Mouse (Mus musculus): ENCODE data around the gene Trp53bp2.

Trp53bp2 gene

DNA sequence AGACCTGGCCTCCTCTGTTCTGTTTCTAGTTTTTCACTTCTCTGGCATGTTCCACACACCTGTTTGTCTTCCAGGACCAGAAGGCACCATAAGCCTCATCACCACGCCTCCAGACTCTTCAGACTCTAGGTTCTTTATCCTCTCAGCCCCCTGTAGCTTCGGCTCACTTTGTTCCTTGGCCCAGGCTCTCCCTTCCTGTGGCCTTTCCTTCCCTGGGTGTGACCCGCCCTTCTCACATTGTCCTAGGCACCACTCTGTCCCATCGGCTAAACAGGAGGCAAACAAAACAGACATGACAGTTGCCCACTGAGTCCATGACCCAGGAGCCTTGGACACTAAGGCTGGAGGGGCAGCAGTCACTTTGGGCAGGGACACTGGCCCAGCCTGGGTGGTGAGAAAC is 91.3 kb downstream of the Trp53bp2 start:
- no peak for DNase-seq (ENCODE audit: low spot score in 2 of 2)

DNA sequence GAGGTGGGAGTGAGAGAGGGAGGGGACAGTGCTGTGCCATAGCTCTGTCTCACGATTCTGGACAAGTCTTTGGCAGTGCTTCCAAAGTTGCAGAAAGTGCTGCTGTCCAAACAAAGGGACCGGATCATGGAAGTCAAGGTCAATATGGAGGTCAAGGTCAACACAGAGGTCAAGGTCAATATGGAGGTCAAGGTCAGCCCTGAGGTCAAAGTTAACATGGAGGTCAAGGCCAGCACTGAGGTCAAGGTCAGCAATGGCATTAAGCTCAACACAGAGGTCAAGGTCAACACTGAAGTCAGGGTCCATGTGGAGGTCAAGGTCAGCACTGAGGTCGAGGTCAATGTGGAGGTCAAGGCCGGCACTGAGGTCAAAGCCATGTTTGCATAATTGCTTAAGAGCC is 91.9 kb downstream of the Trp53bp2 start:
- no peak for DNase-seq (ENCODE audit: low spot score in 2 of 2)

GRCm38 (mm10) chr1:182501815-182502405 is 92.9 kb downstream of the Trp53bp2 start:
- DNase-seq (ENCODE audit: low spot score in 2 of 2) = no peak

DNA sequence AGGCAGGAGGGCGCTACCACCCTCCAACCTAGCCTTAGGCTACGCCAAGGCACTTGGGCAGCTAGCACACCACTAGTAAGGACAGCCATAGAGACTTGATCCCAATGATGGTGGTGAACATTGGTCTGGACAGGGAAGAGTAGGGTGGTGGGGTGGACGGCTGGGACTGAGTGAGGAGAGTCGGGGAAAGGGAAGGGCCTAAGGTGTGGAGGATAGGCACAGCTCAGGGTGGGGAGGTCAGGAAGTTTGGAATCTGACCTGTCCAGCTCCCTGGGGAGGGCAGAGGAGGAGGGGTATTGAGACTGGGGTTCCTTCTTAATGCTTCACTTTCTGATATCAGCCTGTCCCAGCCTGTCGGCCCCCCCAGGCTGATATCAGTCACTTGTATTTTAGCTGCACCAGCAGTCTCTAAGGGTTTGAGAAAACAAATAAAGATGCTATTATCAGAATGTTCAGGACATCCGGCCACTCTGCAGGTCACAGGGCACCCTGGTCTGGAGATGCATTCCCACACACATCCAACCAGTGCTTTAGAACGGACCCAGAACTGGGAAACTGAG is 93.6 kb downstream of the Trp53bp2 start:
- DNase-seq (ENCODE audit: low spot score in 2 of 2) = no peak

- no peak for DNase-seq (ENCODE audit: low spot score in 2 of 2)
Observed at GRCm38 (mm10) chr1:182503206-182503900, 94.4 kb downstream of the Trp53bp2 start.

DNA sequence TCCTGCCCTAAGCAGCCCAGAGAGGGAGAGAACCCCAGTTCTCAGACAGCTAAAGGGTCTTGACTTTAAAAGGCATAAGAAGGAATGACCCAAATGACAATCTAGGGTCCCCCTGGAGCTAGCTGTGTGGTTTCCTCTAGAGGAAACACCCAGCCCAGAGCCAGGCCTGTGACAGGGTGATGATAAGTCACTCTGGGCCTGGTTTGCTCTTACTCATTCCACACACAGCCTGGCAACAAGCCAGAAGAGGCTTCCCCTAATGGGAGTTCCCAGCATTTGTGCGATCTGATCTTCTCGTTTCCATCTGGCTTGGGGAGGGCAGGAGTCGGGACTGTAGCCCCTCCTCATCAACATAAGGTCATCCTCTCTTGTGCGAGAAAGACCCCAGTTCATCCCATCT is 95.3 kb downstream of the Trp53bp2 start:
- DNase-seq (ENCODE audit: low spot score in 2 of 2) = no peak

- DNase-seq (ENCODE audit: low spot score in 2 of 2) = no peak
Observed at GRCm38 (mm10) chr1:182505291-182505690, 96.3 kb downstream of the Trp53bp2 start.

- peak; percentile 28 to 31 for DNase-seq (ENCODE audit: low spot score in 2 of 2)
Observed at GRCm38 (mm10) chr1:182506229-182506986, 97.4 kb downstream of the Trp53bp2 start.

DNA sequence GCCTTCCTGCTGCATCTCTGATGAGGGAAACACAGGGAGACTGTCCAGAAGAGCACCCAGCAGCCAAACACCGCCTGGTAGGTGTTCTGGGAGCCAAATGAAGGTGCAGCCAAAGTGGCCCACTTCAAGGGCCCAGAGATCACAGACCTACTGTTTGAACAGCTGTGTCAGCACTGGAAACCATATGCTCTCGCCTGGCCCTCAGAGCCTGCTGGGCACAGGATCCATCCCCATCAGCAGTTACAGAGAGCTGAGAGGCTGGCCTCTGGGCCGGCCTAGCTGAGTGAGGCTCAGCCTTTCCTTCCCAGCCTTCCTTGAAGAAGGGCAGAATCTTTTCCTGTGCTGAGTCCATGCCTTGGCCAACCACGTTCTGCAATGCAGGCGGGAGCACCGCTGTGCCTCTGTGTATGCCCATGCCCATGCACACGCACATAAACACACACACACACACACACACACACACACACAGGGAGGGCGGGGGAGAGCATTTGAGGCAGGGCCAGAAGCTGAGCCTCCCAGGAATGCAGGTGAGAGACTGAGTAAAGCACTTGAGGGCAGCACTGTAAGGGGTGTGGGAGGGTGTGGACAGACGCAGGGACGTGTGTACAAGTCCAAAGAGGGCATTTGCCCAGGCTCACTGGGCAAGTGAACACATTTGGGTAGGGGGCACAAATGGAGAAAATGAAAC is 100.3 kb downstream of the Trp53bp2 start:
- DNase-seq (ENCODE audit: low spot score in 2 of 2) = no peak

DNA sequence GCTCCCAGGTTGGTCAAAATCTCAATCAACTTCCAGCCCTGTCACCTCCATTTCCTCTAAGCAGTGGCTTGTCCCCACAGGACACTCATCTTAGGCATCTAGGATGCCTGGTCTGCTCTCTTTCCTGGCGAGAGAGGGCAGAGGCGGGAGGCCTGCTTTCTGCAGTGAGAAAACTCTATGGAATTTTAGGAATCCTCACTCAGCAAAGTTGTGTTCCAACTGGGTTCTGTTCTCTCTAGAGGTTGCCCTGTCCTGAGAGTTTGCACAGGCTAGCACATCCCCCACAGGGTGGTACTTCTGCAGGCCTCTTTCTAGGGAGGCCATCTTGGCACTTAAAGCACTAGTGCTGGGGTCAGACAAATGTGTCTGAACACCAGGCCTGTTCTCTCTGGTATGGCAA is 102.1 kb downstream of the Trp53bp2 start:
- no peak for DNase-seq (ENCODE audit: low spot score in 2 of 2)

DNA sequence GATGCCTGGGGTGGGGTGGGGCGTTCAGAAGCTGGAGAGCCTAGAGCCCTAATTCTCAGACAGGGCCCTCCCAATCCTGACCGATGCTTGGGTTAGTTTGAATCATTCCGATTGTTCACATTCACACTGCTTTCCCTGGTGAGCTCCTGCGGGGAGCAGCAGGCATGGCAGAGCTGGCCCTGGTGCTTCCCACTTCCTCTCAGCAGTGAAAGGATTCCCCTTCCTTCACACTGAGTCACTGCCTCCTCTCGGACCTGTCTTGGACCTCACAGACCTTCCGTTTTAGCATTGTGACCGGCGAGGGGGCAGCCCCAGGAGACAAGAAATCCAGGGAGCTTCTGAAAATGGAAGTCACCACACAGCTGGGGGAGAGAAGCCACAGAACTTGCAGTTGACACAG is 102.8 kb downstream of the Trp53bp2 start:
- DNase-seq (ENCODE audit: low spot score in 2 of 2) = no peak
